Mouse (Mus musculus) midbrain, embryonic 14.5 days (tissue): Measurements from ENCODE around the gene Gtf3a. TPM values are rescaled to one million over a fixed set of nuclear protein-coding genes. Genes with fewer than 3 reads are reported as not detected.
A peak's percentile ranks its signal among the peaks of the same experiment; 100 is the strongest.

ENCODE experiments used
- ATAC-seq: fragments of 200-750 bp; cut with Nextera tagmentation; 2 replicates; pipeline ENCODE4 v1.8.0; 2017; ENCODE audit warnings: moderate number of reproducible peaks, moderate library complexity; ENCODE audit not compliant: low FRiP score, low TSS enrichment
- DNase-seq: peaks from one replicate; pipeline ENCODE4 v3.0.0-alpha.2; 2015
- H3K27ac ChIP-seq: fragments of 300-500 bp; sonication (generic); replicated peaks from 2 replicates; pipeline ENCODE4 v1.5.1; 2014; ENCODE audit warnings: mild to moderate bottlenecking, low read depth, low read length, moderate library complexity
- H3K27me3 ChIP-seq: fragments of 300-500 bp; sonication (generic); 2 replicates; pipeline ENCODE4 v1.6.1; 2014; ENCODE audit warnings: low read length, control low read depth, mixed read lengths; ENCODE audit not compliant: control insufficient read depth, insufficient read depth
- H3K36me3 ChIP-seq: fragments of 300-500 bp; sonication (generic); 2 replicates; pipeline ENCODE4 v1.6.1; 2014; ENCODE audit warnings: low read length, control low read depth; ENCODE audit not compliant: control insufficient read depth, insufficient read depth
- H3K4me1 ChIP-seq: fragments of 300-500 bp; sonication (generic); 2 replicates; pipeline ENCODE4 v1.6.1; 2014; ENCODE audit warnings: mild to moderate bottlenecking, antibody characterized with exemption, low read length, control low read depth; ENCODE audit not compliant: control insufficient read depth, insufficient read depth
- H3K4me2 ChIP-seq: fragments of 300-500 bp; sonication (generic); 2 replicates; pipeline ENCODE4 v1.6.1; 2014; ENCODE audit warnings: mild to moderate bottlenecking, low read length, moderate library complexity
- H3K4me3 ChIP-seq: fragments of 300-500 bp; sonication (generic); replicated peaks from 2 replicates; pipeline ENCODE4 v1.5.1; 2014; ENCODE audit warnings: low read depth, low read length
- H3K9ac ChIP-seq: fragments of 300-500 bp; sonication (generic); replicated peaks from 2 replicates; pipeline ENCODE4 v1.6.1; 2014; ENCODE audit warnings: mild to moderate bottlenecking, low read length, moderate library complexity
- H3K9me3 ChIP-seq: fragments of 300-500 bp; sonication (generic); 2 replicates; pipeline ENCODE4 v1.6.1; 2016; ENCODE audit warnings: low read length, control low read depth, mixed read lengths; ENCODE audit not compliant: control insufficient read depth
- WGBS: fragments of 180-500 bp; shearing (Covaris S2); extraction: QIAGEN DNeasy Blood & Tissue Kit; methylation state at CpG from one replicate; pipeline ENCODE4 v1.1.7; 2014; 5-methylcytosine and 5-hydroxymethylcytosine counted together
- polyA plus RNA-seq: library from polyadenylated mRNA; unstranded; fragments of >200 nt; fragmentation: Nextera tagmentation; extraction: Ambion mirVana; gene quantifications from 2 replicates; pipeline ENCODE4 v1.2.1, GENCODE M21; 2014

Gene Gtf3a
- polyA plus RNA-seq, 1 experiment from 2014 or later, result 102 TPM

GRCm38 (mm10) chr5:146923547-146923946 is 24.9 kb upstream of the Gtf3a start:
- Histone ChIP-seq H3K27me3 (no peaks in the 10 kb centered on the region), H3K36me3 (no peaks in the 10 kb centered on the region), H3K9ac (no peak overlapping the region), H3K4me3 (no peak overlapping the region), H3K27ac (no peak overlapping the region), H3K4me1 (peaks cover 14% of the 10 kb centered on the region; the same call in 1 of the 2 replicates), H3K4me2 (no peak overlapping the region), H3K9me3 (peaks cover 3% of the 10 kb centered on the region; the same call in 1 of the 2 replicates)
- DNase-seq (no peak), ATAC-seq (no peak)
- WGBS, result 88% methylated on average over 5 of the region's 5 CpGs

DNA sequence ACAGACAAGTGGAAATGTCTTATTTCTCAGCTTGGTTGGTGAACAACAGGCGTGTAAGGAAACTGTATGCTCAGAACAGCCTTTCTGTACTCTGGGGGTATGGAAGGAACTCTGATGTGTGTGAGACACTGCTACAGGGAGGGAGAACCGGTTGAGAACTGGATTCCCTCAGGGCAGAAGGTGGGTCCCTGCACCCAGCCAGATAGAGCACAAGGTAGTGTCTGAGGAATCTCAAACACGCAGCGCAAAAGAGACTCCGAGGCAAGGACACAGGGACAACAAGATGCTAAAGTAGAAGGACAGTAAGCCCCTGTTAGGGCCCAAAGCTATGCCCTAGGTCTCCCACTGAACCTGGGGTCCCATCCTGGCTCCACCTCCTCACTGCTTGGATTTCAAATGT is 21.8 kb upstream of the Gtf3a start:
- Histone ChIP-seq H3K4me1 (no peaks in the 10 kb centered on the region), H3K4me2 (no peak overlapping the region), H3K27me3 (no peaks in the 10 kb centered on the region), H3K27ac (no peak overlapping the region), H3K9me3 (peaks cover 3% of the 10 kb centered on the region; the same call in 1 of the 2 replicates), H3K36me3 (no peaks in the 10 kb centered on the region), H3K4me3 (no peak overlapping the region), H3K9ac (no peak overlapping the region)
- no peak for DNase-seq
- 90% methylated on average over 5 of the region's 5 CpGs for WGBS
- ATAC-seq, result no peak

DNA sequence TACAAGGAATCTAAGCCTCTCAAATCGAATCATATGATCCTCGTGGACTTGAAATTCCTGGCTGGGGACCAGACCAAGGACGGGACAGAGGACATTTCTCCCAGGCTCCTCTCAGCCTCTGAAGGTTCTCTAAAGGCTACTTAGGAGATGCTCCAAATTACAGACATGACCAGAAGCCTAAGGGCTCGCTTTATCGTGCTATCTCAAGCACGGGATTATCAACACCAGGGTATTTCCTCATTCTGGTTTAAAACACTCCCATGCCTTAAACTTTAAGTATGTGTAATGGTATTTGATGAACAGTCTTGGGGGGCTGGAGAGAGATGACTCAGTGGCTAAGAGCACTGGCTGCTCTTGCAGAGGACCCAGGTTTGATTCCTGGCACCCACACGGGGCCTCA is 17.0 kb upstream of the Gtf3a start:
- Histone ChIP-seq H3K9ac (no peak overlapping the region), H3K4me2 (no peak overlapping the region), H3K4me1 (no peaks in the 10 kb centered on the region), H3K9me3 (no peaks in the 10 kb centered on the region), H3K4me3 (no peak overlapping the region), H3K36me3 (no peaks in the 10 kb centered on the region), H3K27ac (no peak overlapping the region), H3K27me3 (no peaks in the 10 kb centered on the region)
- whole genome bisulfite sequencing, result 96% methylated on average over 7 of the region's 7 CpGs
- DNase-seq (no peak), ATAC-seq (no peak)

DNA sequence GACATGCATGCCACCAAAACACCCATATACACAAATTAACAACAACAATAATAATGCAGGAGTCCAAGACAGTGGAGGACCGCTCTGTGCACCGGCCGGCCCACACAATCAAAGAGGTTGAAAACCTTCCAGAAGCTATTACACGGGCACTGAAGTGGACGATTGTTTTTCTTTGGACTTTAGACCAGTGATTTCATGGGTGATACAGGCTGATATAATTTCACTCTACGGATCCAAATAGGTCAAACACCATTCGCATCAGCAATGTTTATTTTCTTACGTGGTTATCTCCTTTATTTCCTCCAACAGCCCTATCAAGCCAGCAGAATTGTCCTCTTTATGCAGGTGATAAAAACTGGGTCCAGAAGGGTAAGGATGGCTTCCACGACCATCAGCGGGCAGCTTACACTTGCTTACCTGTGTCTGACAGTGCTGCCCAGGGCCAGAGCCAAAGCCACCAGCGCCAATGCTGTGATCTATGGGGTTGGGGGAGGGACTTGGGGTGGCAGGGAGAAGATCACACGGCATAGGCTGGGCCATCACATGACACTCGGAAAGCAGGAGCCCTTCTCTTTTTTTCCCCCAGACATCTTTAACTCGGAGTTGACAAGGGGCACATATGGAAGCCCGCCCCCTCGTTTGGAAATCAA is 16.4 kb upstream of the Gtf3a start:
- no peaks in the 10 kb centered on the region for H3K4me1 ChIP-seq
- no peak overlapping the region for H3K4me3 ChIP-seq
- no peak overlapping the region for H3K4me2 ChIP-seq
- ATAC-seq (no peak), DNase-seq (no peak)
- WGBS, result 88% methylated on average over 16 of the region's 16 CpGs
- H3K27ac ChIP-seq, result no peak overlapping the region
- no peaks in the 10 kb centered on the region for H3K36me3 ChIP-seq
- H3K9ac ChIP-seq, result no peak overlapping the region
- no peaks in the 10 kb centered on the region for H3K9me3 ChIP-seq
- no peaks in the 10 kb centered on the region for H3K27me3 ChIP-seq

GRCm38 (mm10) chr5:146933466-146933865 is 15.0 kb upstream of the Gtf3a start:
- H3K4me3 ChIP-seq, result no peak overlapping the region

GRCm38 (mm10) chr5:146937541-146938503 is 10.6 kb upstream of the Gtf3a start:
- H3K27me3 ChIP-seq, result no peaks in the 10 kb centered on the region
- 87% methylated on average over 32 of the region's 32 CpGs for WGBS
- H3K4me2 ChIP-seq, result no peak overlapping the region
- no peaks in the 10 kb centered on the region for H3K9me3 ChIP-seq
- no peak overlapping the region for H3K9ac ChIP-seq
- no peak overlapping the region for H3K4me3 ChIP-seq
- no peaks in the 10 kb centered on the region for H3K4me1 ChIP-seq
- no peaks in the 10 kb centered on the region for H3K36me3 ChIP-seq
- no peak for ATAC-seq
- no peak overlapping the region for H3K27ac ChIP-seq
- DNase-seq, result no peak

More at GRCm38 (mm10) chr5:146933466-146933865, 15.0 kb upstream of the Gtf3a start:
- Histone ChIP-seq H3K36me3 (no peaks in the 10 kb centered on the region), H3K27me3 (no peaks in the 10 kb centered on the region), H3K9me3 (no peaks in the 10 kb centered on the region), H3K4me1 (no peaks in the 10 kb centered on the region), H3K4me2 (no peak overlapping the region), H3K27ac (no peak overlapping the region), H3K9ac (no peak overlapping the region)
- DNase-seq (no peak), ATAC-seq (no peak)
- WGBS, result 89% methylated on average over 12 of the region's 12 CpGs

DNA sequence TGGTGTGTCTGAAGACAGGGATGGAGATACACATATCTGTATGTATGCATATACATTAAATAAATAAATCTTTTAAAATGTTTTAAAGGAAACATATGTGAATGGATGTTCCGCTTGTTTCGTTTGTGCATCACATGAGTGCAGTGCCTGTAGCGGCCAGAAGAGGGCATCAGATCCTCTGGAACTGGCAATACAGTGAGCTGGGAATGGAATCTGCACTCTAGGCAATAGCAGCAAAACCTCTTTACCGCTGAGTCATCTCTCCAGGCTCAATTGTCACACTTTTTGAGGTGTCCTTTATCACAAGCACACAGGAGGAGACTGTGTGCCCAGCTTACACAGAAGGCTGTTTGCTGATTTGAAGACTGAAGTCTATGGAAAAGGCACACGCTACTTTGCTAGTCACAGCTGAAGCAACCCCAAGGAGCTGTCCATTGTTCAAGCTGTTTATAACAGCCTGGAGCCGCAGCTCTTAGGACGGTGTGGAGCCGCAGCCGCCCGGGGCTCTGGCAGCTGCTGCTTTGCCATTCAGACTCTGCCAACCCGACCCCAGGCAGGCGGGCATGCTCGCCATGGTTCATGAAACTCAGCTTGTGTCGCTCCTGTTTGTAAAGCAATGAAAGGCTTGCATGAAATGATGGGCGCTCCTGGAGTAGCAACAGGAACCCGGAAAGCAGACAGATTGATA is 9.2 kb upstream of the Gtf3a start:
- 0 out of 2 replicates have a peak overlapping the region, but pooled peaks have one; percentile 45 for H3K27ac ChIP-seq
- H3K4me3 ChIP-seq, result no peak overlapping the region
- 73% methylated on average over 16 of the region's 16 CpGs for WGBS
- H3K4me1 ChIP-seq, result no peaks in the 10 kb centered on the region
- no peaks in the 10 kb centered on the region for H3K36me3 ChIP-seq
- DNase-seq (peak; percentile 44), ATAC-seq (no peak)
- no peak overlapping the region for H3K4me2 ChIP-seq
- no peak overlapping the region for H3K9ac ChIP-seq
- H3K9me3 ChIP-seq, result no peaks in the 10 kb centered on the region
- no peaks in the 10 kb centered on the region for H3K27me3 ChIP-seq

- Histone ChIP-seq H3K36me3 (no peaks in the 10 kb centered on the region), H3K4me2 (no peak overlapping the region), H3K4me3 (no peak overlapping the region), H3K9ac (no peak overlapping the region), H3K9me3 (no peaks in the 10 kb centered on the region), H3K27ac (no peak overlapping the region), H3K4me1 (no peaks in the 10 kb centered on the region), H3K27me3 (no peaks in the 10 kb centered on the region)
- ATAC-seq (no peak), DNase-seq (peak; percentile 87)
- WGBS, result 22% methylated on average over 7 of the region's 7 CpGs
These were observed 8.2 kb upstream of the Gtf3a start for GRCm38 (mm10) chr5:146940219-146940618.
